Mouse (Mus musculus): ENCODE data around the gene 4930449I24Rik. TPM values are rescaled to one million over a fixed set of nuclear protein-coding genes. Genes with fewer than 3 reads are reported as not detected.

Gene 4930449I24Rik
- polyA plus RNA-seq (2014; fragmentation: Illumina TruSeq; extraction: RNeasy Lipid Tissue Mini Kit (QIAGEN cat#74804); ENCODE audit: low read depth, low replicate concordance), result not detected

GRCm38 (mm10) chr5:146502099-146502498 is at the start of gene 4930449I24Rik:
Gene 4930449I24Rik, plus strand, starts transcription at chr5:146502399.

DNA sequence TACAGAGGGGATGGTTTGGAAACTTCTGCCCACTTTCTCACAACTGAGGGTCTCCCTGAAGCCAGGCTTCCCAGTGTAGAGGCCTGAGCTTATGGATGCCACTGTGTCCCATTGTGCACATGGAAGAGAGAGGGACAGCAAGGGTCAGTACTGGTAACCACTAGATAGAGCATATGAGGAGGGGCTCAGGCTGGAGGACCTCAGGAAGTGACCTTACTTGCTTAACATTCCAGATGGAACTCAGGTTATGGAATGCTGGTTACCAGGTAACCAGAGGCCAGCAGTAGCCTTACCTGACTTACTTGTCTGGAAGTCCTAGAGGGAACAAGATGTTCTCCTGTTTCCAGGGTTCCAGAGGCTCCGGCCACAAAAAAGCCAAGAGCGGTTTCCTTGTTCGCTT is 20.5 kb upstream of the 4930449I24Rik start, which contains the start of gene Gm6408:
Gene Gm6408 (plus strand): TSS at position 301 of the 400 bp plus-strand sequence.

DNA sequence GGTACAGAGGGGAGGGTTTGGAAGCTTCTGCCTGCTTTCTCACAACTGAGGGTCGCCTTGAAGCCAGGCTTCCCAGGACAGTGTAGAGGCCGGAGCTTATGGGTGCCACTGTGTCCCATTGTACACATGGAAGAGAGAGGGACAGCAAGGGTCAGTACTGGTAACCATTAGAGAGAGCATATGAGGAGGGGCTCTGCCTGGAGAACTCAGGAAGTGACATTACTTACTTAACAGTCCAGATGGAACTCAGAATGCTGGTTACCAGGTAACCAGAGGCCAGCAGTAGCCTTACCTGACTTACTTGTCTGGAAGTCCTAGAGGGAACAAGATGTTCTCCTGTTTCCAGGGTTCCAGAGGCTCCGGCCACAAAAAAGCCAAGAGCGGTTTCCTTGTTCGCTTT is 11.1 kb upstream of the 4930449I24Rik start, which contains the start of gene Gm6370:
Gene Gm6370 (plus strand): TSS at position 301 of the 400 bp plus-strand sequence.

GRCm38 (mm10) chr5:146513823-146514222 is 11.6 kb downstream of the 4930449I24Rik start, which contains the start of gene Gm3402:
Gene Gm3402, plus strand, starts transcription at chr5:146514123.

GRCm38 (mm10) chr5:146525501-146525900 is 23.3 kb downstream of the 4930449I24Rik start, which contains the start of gene Gm3404:
Gene Gm3404, plus strand, starts transcription at chr5:146525801.

DNA sequence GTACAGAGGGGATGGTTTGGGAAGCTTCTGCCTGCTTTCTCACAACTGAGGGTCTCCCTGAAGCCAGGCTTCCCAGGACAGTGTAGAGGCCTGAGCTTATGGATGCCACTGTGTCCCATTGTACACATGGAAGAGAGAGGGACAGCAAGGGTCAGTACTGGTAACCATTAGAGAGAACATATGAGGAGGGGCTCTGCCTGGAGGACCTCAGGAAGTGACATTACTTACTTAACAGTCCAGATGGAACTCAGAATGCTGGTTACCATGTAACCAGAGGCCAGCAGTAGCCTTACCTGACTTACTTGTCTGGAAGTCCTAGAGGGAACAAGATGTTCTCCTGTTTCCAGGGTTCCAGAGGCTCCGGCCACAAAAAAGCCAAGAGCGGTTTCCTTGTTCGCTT is 35.1 kb downstream of the 4930449I24Rik start, which contains the start of gene Gm3409:
Gene Gm3409 (plus strand): TSS at position 301 of the 400 bp plus-strand sequence.

Other genes with a start within 250 kb of the 4930449I24Rik start
- 5.1 TPM for gene Wasf3, start 117.4 kb upstream of the 4930449I24Rik start, polyA plus RNA-seq (2014; fragmentation: Illumina TruSeq; extraction: RNeasy Lipid Tissue Mini Kit (QIAGEN cat#74804); ENCODE audit: low read depth, low replicate concordance)
- not detected for gene Gm6408, start 20.4 kb upstream of the 4930449I24Rik start, polyA plus RNA-seq (2014; fragmentation: Illumina TruSeq; extraction: RNeasy Lipid Tissue Mini Kit (QIAGEN cat#74804); ENCODE audit: low read depth, low replicate concordance)
- gene Gm6370, start 11.0 kb upstream of the 4930449I24Rik start, polyA plus RNA-seq (2014; fragmentation: Illumina TruSeq; extraction: RNeasy Lipid Tissue Mini Kit (QIAGEN cat#74804); ENCODE audit: low read depth, low replicate concordance), result not detected
- gene Gm3402, start 11.7 kb downstream of the 4930449I24Rik start, polyA plus RNA-seq (2014; fragmentation: Illumina TruSeq; extraction: RNeasy Lipid Tissue Mini Kit (QIAGEN cat#74804); ENCODE audit: low read depth, low replicate concordance), result not detected
- gene Gm3404, start 23.4 kb downstream of the 4930449I24Rik start, polyA plus RNA-seq (2014; fragmentation: Illumina TruSeq; extraction: RNeasy Lipid Tissue Mini Kit (QIAGEN cat#74804); ENCODE audit: low read depth, low replicate concordance), result not detected
- gene Gm3409, start 35.2 kb downstream of the 4930449I24Rik start, polyA plus RNA-seq (2014; fragmentation: Illumina TruSeq; extraction: RNeasy Lipid Tissue Mini Kit (QIAGEN cat#74804); ENCODE audit: low read depth, low replicate concordance), result not detected
- not detected for gene Gm3415, start 53.7 kb downstream of the 4930449I24Rik start, polyA plus RNA-seq (2014; fragmentation: Illumina TruSeq; extraction: RNeasy Lipid Tissue Mini Kit (QIAGEN cat#74804); ENCODE audit: low read depth, low replicate concordance)
- not detected for gene Gpr12, start 82.8 kb downstream of the 4930449I24Rik start, polyA plus RNA-seq (2014; fragmentation: Illumina TruSeq; extraction: RNeasy Lipid Tissue Mini Kit (QIAGEN cat#74804); ENCODE audit: low read depth, low replicate concordance)

All from sigmoid colon, adult 10 weeks (tissue).